Mouse (Mus musculus) c-Kit-negative CD71-positive TER-119-positive erythroid progenitor cells, embryonic 14.5 days (primary cell): ENCODE results near the gene Slamf9.

Experiments used
- DNase-seq: peaks from one replicate; pipeline ENCODE4 v3.0.0-alpha.2; 2013; ENCODE audit warnings: low read depth, low spot score

Gene Slamf9

GRCm38 (mm10) chr1:172513525-172514212 is 38.5 kb downstream of the Slamf9 start:
- no peak for DNase-seq

DNA sequence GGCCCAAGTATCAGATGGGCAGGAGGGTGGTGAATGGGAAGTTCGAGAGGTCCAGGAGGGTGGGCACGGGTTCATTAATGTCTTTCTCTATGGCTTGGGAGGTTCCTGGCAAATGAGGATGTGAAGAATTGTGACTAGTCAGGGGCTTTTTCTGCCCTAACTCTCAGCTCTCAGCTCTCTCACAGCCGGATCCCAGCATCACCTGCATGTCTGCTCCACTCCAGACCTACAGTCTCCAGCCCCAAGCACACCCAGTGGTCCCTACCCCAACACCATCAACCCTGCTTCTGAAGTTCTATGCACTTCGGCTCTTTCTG is 39.0 kb downstream of the Slamf9 start:
- DNase-seq, result no peak

- DNase-seq, result no peak
Observed at GRCm38 (mm10) chr1:172514551-172515268, 39.6 kb downstream of the Slamf9 start.

GRCm38 (mm10) chr1:172515396-172515795 is 40.2 kb downstream of the Slamf9 start:
- DNase-seq, result no peak

GRCm38 (mm10) chr1:172518013-172518412 is 42.9 kb downstream of the Slamf9 start:
- no peak for DNase-seq

GRCm38 (mm10) chr1:172519644-172520043 is 44.5 kb downstream of the Slamf9 start:
- no peak for DNase-seq

DNA sequence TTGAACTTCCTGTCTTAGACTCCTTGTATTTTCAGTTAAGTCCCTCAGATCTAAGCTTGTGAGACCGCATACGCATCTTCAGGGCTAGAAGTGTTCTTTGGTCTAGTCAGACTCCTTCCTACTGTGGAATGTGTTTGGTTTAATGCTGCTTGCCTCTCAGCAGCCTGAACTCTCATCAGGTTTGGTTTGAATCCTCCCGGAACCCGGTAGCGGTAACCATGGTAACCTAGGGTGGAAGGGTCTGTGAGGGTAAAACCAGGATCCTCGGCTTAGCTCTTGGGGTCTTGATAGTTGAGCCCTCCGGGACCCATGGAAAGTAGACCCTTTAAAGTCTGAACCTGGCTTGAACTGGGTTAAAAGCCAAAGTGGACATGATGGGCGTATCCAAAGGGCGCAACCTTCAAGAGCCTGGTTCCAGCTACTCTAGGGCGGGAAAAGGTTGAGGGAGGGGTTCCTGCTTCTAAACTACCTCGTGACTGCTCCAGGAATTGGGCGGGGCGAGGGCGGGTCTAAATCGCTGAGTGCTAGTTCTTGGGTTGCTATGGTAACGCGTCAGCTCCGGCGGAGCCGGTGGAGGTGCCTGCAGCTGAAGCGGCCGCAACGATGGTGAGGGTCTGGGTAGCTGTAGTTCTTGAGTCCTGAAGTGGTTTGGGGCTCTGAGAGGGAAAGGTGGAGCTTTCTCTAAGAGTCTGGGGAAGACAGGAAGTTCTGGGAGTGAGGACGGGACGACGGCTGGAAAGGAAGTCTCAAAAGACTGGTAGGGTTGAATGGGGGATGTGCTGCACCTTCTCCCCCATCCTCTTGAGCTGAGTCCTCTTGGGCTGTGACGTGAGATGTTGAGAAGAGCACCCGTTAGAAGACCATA is 45.6 kb downstream of the Slamf9 start, which contains the start of gene Cfap45:
Gene Cfap45 (plus strand): TSS at position 226 of the 865 bp plus-strand sequence.
- no peak for DNase-seq

DNA sequence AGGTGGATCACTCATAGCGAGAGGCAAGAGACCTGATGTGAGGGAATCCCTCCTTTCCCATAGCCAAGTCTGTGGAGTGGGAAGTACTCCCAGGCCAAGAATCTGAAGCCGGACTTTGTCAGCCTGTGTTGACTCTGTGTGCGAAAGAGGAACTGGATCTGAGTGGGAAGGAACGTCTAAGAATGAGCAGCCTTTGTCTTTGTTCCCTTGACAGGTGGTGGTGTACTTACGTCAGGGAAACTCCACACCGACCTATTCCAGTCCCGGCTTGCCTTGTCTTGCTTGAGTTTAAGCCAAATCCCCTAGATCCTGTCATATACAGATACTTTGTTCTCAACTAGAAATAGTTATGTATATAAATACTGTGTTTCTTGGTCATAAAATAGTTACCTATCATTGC is 47.4 kb downstream of the Slamf9 start:
- DNase-seq, result no peak

- no peak for DNase-seq
Observed at GRCm38 (mm10) chr1:172523699-172524101, 48.5 kb downstream of the Slamf9 start.

- DNase-seq, result no peak
Observed at GRCm38 (mm10) chr1:172525027-172525764, 50.0 kb downstream of the Slamf9 start.

DNA sequence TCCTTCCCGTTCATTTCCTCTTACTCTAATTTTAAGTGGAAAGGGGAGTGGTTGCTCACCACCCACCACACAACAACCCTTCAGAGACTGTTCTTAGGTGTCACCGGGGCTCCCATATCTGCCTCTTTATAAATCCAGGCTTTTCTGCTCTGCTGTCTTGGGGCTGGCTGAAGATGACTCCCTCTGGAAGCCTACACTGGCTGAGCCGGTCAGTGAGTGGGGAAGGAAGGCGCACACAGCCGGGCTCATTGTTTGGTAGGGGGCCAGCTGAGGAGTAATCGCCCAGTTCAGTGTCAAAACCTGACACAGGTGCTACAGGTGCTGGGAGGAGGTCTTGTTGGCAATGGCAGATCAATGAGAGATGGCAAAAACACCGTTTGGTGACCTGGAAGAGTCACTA is 50.8 kb downstream of the Slamf9 start:
- no peak for DNase-seq

GRCm38 (mm10) chr1:172526380-172527081 is 51.4 kb downstream of the Slamf9 start:
- no peak for DNase-seq

DNA sequence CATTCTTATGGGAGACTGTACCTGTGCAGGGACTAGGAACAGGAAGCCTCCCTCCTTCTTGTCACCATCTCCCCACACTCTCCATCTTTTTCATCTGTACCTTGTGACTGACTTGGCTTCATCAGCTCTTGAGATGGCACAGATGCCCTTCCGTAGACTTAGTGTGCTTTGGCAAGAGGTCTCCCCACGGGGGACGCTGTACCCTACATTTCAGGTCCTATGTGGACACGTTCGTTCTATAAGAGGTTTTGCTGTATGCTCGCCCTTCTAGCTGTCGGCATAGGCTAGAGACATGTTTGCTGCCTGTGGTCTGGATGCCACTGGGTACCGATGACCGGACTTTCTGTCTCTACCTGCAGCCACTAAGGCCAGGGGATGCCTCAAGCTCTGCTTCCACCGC is 52.3 kb downstream of the Slamf9 start:
- DNase-seq, result no peak
